Mouse (Mus musculus) CD4-positive, CD25-positive, alpha-beta regulatory T cell, adult 2 months (primary cell): Measurements from ENCODE around the gene Thtpa.

Experiments
- DNase-seq: peaks from one replicate; pipeline ENCODE4 v3.0.0-alpha.2; 2012; ENCODE audit warnings: low read depth, low spot score

Thtpa gene

GRCm38 (mm10) chr14:55105386-55105785 lies 10.8 kb downstream of the Thtpa start:
- DNase-seq: peak; percentile 21

- DNase-seq: peak; percentile 89
Measured at GRCm38 (mm10) chr14:55105836-55106809, 11.5 kb downstream of the Thtpa start, which contains the start of gene Ap1g2. Ap1g2 (minus strand) TSS chr14:55106593.

GRCm38 (mm10) chr14:55106990-55107389 lies 12.4 kb downstream of the Thtpa start:
- DNase-seq: peak; percentile 4

GRCm38 (mm10) chr14:55108202-55108870 lies 13.8 kb downstream of the Thtpa start:
- no peak for DNase-seq

GRCm38 (mm10) chr14:55109048-55109873 lies 14.7 kb downstream of the Thtpa start:
- no peak for DNase-seq

DNA sequence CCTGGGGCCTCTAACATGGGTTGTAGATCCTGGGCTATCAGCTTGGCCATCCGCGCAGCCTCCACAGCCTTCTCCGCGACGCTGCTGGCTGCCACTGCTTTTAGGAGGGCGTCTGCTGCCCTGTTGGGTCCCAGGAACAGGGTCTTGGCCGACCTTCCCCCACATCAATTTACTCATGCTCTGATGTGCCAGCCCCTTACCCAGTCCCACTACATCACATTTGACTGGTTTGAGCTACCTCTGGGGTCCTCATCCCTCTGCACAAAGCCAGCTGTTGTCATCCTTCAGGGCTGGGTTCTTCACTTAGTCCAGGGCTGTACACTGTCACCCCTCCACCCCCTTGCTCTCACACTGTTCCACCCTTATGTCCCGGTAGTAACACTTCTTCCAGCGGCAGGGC lies 15.5 kb downstream of the Thtpa start:
- no peak for DNase-seq

- DNase-seq: no peak
Measured at GRCm38 (mm10) chr14:55111720-55112119, 17.1 kb downstream of the Thtpa start.

- peak; percentile 3 for DNase-seq
Measured at GRCm38 (mm10) chr14:55113351-55113974, 18.9 kb downstream of the Thtpa start.

- peak; percentile 62 for DNase-seq
Measured at GRCm38 (mm10) chr14:55113975-55114645, 19.5 kb downstream of the Thtpa start.

GRCm38 (mm10) chr14:55114759-55115701 lies 20.4 kb downstream of the Thtpa start:
- DNase-seq: peak; percentile 61

GRCm38 (mm10) chr14:55115846-55116245 lies 21.3 kb downstream of the Thtpa start:
- DNase-seq: peak; percentile 5

GRCm38 (mm10) chr14:55116425-55117200 lies 22.0 kb downstream of the Thtpa start, which contains the start of gene Jph4:
Jph4 (minus strand) TSS chr14:55116935.
- peak; percentile 3 for DNase-seq

- DNase-seq: no peak
Measured at GRCm38 (mm10) chr14:55118852-55119251, 24.3 kb downstream of the Thtpa start.

- peak; percentile 38 for DNase-seq
Measured at GRCm38 (mm10) chr14:55119421-55120134, 25.0 kb downstream of the Thtpa start.

DNA sequence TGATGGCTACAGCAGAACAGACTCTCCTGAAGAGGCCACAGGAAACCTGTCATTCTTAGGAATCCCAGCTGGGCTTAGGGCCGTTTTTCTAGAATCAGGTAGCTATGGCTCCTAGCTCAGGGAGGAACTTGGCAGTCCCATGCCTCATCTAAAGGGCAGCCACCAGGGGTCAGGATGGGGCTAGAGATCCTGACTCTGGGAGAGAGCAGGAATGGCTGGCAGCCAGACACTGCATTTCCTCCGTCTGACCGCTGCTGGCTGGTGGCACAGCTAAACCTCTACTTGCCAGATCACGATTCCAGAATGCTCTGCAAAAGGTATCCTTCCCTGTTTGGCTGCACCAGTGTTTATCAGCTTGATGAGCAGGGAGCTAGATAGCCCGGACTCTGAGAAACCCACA lies 27.4 kb downstream of the Thtpa start:
- DNase-seq: peak; percentile 22

DNA sequence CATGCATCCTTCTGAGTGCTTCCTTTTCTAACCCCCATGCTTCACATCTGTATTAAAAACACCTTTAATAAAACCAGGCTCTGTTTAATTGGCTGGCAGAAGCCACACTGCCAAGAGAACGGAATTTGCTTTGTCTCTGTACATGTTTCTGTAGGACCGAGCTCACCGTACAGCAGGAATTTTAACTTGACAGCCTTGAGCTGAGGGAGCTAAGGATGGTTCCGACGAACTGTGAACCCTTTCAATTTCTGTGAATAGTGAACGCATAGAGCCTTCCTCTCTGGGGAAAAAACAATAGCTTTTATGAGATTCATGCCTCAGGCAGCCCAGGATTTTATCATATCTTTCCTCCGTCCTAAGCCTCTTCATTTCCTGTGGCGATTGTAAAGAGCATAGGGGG lies 27.8 kb downstream of the Thtpa start:
- DNase-seq: no peak

DNA sequence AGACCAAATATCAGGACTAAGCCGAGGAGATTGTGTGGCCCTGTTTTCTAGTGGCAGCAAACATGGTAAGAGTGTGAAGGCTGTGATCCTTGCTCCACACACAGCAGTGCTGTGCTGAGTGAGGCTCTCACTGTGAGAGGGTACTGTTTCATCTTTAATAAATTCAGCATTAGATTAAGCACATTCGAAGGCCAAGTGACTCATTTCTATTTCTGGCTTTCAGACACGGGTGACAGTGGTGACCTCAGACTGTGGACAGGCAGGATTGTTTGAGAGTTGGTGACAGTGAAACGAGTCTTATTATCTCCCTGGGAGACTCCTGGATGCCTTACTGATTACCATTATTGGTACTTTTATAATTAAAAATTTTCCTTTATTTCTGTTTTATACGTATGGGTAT lies 31.1 kb downstream of the Thtpa start:
- DNase-seq: no peak

GRCm38 (mm10) chr14:55126521-55126920 lies 31.9 kb downstream of the Thtpa start:
- no peak for DNase-seq
